Mouse (Mus musculus) heart, adult 18-20 months (tissue): ENCODE measurements around the gene Exo1. TPM values are rescaled to one million over a fixed set of nuclear protein-coding genes. Genes with fewer than 3 reads are reported as not detected.
A peak's percentile ranks its signal among the peaks of the same experiment; 100 is the strongest.

Source experiments
- DNase-seq, 2 experiments: peaks; one replicate each; pipeline ENCODE4 v3.0.0; 2021 to 2022; ENCODE audit warnings: mixed read lengths in 1 of 2
- long read RNA-seq, 2 experiments: library from polyadenylated mRNA; stranded (forward); transcript quantifications; one replicate each; pipeline ENCODE4 v2.0.0; 2021
- total RNA-seq, 2 experiments: library from RNA; stranded (reverse); gene quantifications; 2 replicates each; pipeline ENCODE4 v1.2.3; 2021

The Exo1 gene
- under 1 TPM; 0.42 to 0.46 TPM for total RNA-seq
- long read RNA-seq, experiment 1, result 0 reads
- long read RNA-seq, experiment 2, result 0 reads

DNA sequence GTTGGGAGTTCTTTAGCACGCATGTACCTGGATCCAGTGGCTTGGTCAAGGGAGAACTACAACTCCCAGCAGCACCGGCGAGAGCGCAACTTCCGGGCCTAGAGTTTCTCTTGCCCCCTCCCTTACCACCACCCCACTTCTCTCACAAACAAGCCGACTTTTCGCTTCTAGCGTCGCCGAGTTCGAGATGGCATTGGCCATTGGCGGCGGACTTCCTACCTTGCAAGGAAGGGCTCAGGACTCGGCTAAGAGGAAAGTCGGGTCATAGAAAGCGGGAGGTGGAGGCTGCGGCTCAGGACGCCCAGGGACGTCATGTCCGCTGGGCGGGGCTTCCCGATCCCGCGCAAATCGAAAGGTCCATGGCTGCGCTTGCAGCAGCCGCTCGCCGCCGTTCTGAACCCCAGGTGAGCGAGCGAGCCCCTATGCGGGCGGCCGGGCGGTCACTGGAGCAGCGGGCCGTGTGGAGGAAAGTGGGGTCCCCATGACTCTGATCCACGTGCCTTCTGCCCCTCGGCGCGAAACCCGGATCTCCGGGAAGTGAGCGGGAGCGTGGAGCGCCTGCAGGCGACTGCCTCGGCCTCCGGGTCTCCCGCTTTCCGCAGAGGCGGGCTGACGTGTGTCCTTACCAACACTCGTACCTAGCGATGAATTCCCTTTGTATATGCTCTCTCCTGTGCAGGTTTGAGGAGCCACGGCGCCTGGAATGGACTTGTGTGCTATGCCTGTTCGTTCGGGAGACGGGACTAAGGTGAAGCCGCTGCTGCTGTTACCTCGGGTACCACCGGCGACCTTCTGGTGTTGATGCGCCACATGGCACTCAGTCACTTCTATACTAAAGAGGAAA lies at the start of gene Exo1:
TSS of gene Exo1 (plus strand) at position 129 of the 844 bp plus-strand sequence.
- DNase-seq, result peak; percentile 90 to 96

DNA sequence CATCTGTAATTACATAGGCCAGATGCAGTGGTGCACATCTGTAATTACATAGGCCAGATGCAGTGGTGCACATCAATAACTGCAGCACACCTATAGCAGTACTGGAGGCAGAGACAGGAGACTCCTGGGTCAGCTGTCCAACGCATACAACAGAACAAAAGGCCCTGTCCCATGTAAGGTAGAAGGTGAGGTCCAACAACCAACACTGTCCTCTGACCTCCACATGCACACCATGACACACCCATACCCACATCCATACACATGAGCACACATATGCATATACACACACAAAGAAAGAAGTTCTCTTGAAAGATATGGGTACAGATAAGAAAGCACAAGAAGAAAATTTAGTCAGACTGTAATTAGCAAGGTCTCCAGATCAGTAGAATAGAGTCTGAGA lies 24.9 kb upstream of the Exo1 start:
- no peak for DNase-seq

- DNase-seq, result peak in 1 of 2 experiments; percentile 7
Observed at GRCm38 (mm10) chr1:175867050-175867449, 13.3 kb upstream of the Exo1 start.

DNA sequence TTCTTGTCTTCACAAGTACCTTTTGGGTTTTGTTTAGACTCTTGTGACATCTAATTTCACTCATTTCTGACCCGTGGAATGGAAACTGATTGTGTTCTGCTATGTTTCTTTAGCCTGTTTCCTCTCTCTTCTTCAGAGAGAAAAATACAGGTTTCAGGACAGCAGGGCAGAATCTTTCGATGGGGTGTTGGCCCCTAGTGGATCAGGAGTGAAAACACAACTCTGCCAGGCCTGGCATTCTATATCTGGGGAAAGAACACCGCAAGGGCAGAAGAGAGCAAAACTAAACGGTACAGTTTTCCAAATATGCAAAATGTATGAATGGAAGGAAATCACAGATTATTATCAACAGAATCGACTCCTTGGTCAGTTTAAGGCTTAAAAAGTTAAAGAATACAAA lies 12.8 kb upstream of the Exo1 start:
- DNase-seq, result peak; percentile 12 to 33

DNA sequence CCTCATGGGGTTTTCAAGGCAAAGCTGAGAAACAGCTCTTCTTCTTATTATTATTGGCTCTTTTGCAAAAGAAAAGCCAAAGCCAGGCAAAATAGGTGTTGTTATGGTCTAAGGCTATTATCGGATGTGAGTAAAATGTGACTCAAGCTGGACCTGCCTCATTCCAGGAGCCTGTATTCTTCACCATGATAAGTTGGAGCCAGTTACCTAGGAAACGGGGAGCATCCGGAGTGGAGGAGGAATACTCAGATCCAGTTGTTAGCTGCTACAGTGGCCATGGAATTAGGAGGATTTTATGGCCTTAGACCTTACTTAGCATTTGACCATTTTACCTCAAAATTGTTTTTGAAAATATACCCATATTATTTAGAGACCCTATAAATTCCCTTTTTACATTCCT lies 9.7 kb upstream of the Exo1 start:
- DNase-seq, result no peak

DNA sequence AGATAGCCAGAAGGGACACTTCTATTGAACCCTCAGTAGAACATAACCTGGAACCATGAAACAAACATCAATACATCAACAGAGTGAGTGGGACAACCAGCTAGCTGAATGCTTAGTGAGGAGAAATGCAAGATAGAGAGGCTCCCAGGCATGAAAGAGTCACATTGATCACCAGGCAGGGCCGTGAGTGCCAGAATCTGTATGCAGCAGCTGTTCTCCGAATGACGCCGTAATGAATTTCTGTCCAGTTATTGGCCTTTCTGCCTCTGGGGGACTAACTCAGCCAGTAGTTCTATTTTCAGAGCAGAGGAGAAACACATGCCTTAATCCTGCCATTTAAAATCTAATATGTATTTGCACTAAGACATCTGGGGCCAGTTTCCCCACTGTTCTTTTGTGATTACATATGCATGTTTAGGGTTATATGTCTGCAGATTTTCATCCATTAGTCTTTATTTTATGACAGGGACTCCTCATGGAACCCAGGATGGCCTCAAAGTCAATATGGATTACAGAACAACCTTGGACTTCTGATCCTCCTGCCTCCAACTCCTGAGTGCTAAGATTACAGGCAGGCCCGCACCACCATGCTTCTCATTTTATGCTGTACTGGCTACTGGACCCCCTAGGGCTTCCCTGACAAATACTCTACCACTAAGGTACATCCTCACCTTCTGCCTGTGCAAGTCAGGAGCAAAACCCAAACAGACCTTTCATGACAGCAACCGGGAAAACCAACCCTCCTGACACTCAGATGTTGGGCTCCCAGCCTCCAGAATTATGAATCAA lies 8.2 kb upstream of the Exo1 start:
- peak; percentile 47 to 49 for DNase-seq

GRCm38 (mm10) chr1:175883398-175883797 lies 3.0 kb downstream of the Exo1 start:
- DNase-seq, result no peak

GRCm38 (mm10) chr1:175893263-175893662 lies 12.9 kb downstream of the Exo1 start:
- DNase-seq, result no peak

GRCm38 (mm10) chr1:175893726-175894125 lies 13.3 kb downstream of the Exo1 start:
- no peak for DNase-seq

GRCm38 (mm10) chr1:175911207-175911606 lies 30.8 kb downstream of the Exo1 start:
- DNase-seq, result no peak

DNA sequence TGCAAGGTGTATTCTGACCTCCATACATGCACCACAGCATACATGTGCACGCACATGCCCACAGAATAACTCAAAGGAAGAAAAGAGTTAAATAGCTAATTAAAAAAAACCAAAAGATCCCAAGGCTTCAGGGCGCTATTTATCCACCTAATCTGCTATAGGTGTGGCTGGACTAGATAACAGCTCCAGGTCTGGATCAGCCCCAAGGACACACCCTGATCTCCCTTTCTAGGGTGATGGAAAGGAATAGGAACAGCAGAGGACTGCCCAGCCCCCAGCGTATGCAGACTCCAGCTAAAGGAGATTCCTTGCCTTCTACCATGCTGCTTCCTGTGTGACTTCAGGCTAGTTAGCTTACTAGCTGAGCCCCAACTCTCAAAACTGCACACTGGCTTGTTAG lies 31.7 kb downstream of the Exo1 start:
- DNase-seq, result no peak

GRCm38 (mm10) chr1:175913728-175914303 lies 33.4 kb downstream of the Exo1 start:
- no peak for DNase-seq

GRCm38 (mm10) chr1:175920029-175920428 lies 39.6 kb downstream of the Exo1 start, which contains the start of gene Gm38100:
TSS of gene Gm38100 (plus strand) at chr1:175920329.
- no peak for DNase-seq

DNA sequence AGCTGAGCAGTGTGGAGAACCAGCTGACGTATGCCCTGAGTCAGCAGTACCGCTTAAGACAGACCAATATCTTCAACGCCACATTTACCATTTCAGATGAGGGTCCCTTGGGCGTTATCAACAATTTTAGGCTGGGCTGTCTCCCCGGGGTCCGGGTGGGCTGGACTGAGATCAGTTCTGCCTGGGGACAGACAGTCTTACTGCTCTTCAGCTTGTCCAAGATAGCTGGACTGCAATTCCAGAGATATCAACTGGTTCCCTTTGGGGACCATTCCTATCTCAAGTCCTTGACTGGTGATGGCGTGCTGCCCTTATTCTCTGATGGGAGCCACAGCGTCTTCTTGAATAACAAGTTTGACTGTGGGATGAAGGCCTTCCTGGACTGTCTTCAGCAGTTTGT lies 40.7 kb downstream of the Exo1 start:
- peak; percentile 22 to 25 for DNase-seq

GRCm38 (mm10) chr1:175923848-175924787 lies 43.7 kb downstream of the Exo1 start:
- peak; percentile 47 to 89 for DNase-seq

DNA sequence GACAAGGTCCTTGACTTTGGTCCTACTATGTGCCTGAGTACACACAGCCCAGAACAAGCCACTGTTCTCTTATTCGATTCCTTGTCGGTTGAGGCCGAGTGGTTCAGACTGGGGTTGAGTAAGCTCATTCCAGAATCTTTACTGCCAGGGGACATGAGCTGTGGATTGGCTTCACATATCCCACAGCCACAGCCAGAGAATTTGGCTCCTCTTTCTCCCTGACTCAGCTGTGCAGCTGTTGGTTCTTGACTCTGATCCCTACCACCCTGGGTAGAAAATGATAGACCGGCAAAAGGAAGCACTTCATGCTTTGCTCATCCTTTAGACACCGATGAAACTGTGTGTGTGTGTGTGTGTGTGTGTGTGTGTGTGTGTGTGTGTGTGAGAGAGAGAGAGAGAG lies 51.0 kb downstream of the Exo1 start:
- peak; percentile 11 to 25 for DNase-seq

- peak; percentile 25 to 78 for DNase-seq
Observed at GRCm38 (mm10) chr1:175936282-175936737, 55.9 kb downstream of the Exo1 start.

DNA sequence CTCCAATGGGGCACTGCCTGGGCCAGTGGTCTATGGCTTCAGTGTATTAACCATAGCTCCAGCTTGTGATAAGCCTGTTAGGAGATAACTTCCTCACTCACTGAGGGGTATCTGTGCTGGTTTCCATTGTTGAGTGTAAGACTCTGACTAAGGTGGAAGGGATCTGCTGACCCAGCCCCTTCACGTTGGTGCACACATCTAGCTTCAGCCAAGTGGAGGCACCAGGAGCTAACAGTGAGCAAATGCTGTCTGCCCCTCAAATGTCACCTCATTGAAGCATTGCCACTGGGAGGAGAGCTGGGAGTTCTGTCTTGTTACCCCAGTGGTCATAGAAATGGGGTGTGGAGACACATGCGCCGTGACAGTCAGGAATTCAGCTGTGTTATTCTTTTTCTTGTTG lies 58.4 kb downstream of the Exo1 start:
- no peak for DNase-seq

DNA sequence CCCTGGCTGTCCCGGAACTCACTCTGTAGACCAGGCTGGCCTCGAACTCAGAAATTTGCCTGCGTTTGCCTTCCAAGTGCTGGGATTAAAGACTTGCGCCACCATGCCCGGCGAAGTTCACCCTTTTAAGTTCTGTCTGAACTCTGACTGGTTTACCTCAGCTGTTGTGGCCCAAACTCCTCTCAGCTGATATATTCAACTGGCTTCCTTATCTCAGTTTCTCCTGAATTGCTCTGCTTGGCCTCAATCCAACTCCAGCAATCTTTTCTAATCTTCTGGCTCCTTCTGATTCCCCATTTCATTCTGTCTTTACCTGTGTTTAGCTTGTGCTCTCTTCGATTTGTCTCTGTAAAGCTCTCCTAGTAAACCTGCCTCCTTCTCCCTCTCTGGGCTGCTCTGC lies 62.8 kb downstream of the Exo1 start:
- DNase-seq, result no peak

GRCm38 (mm10) chr1:175946718-175947315 lies 66.4 kb downstream of the Exo1 start:
- DNase-seq, result no peak

DNA sequence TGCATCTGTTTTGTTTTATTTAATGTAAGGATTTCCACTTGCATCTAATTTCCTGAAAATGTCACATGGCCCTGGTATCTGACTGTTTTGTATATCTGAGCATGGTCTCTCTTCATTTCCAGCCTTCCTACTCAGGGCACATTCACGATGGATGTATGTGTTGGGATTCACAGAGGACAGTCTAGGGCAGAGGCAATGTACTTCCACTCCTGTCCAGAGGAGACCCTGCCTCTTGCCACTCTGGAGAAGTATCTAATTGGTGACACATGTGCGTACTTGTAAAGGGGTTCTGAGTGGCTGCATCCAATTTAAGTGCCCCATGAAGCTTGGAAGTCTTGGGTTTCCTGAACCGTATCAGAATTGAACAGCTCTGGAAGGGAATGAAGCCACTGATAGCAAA lies 70.0 kb downstream of the Exo1 start:
- no peak for DNase-seq
